Mouse (Mus musculus): ENCODE results near the gene Ppp2r2d.

Ppp2r2d gene

GRCm38 (mm10) chr7:138853417-138854031 is 7.6 kb downstream of the Ppp2r2d start:
- in situ Hi-C loops (cut with MboI; ENCODE audit: unreplicated experiment in 2 of 2), result no loop called here

- in situ Hi-C loops (cut with MboI; ENCODE audit: unreplicated experiment in 2 of 2), result no loop called here
Observed at GRCm38 (mm10) chr7:138854201-138854600, 8.3 kb downstream of the Ppp2r2d start.

GRCm38 (mm10) chr7:138856670-138857069 is 10.8 kb downstream of the Ppp2r2d start:
- in situ Hi-C loops (cut with MboI; ENCODE audit: unreplicated experiment in 2 of 2), result no loop called here

- in situ Hi-C loops (cut with MboI; ENCODE audit: unreplicated experiment in 2 of 2), result no loop called here
Observed at GRCm38 (mm10) chr7:138863950-138864572, 18.2 kb downstream of the Ppp2r2d start.

GRCm38 (mm10) chr7:138864776-138865175 is 18.9 kb downstream of the Ppp2r2d start:
- in situ Hi-C loops (cut with MboI; ENCODE audit: unreplicated experiment in 2 of 2), result no loop called here

GRCm38 (mm10) chr7:138867286-138867685 is 21.4 kb downstream of the Ppp2r2d start:
- in situ Hi-C loops (cut with MboI; ENCODE audit: unreplicated experiment in 2 of 2), result no loop called here

- in situ Hi-C loops (cut with MboI; ENCODE audit: unreplicated experiment in 2 of 2), result no loop called here
Observed at GRCm38 (mm10) chr7:138868316-138868715, 22.4 kb downstream of the Ppp2r2d start.

- in situ Hi-C loops (cut with MboI; ENCODE audit: unreplicated experiment in 2 of 2), result no loop called here
Observed at GRCm38 (mm10) chr7:138872956-138873355, 27.1 kb downstream of the Ppp2r2d start.

- in situ Hi-C loops (cut with MboI; ENCODE audit: unreplicated experiment in 2 of 2), result no loop called here
Observed at GRCm38 (mm10) chr7:138875031-138875430, 29.2 kb downstream of the Ppp2r2d start.

- in situ Hi-C loops (cut with MboI; ENCODE audit: unreplicated experiment in 2 of 2), result no loop called here
Observed at GRCm38 (mm10) chr7:138883724-138884123, 37.8 kb downstream of the Ppp2r2d start.

GRCm38 (mm10) chr7:138885365-138886289 is 39.7 kb downstream of the Ppp2r2d start:
- in situ Hi-C loops (cut with MboI; ENCODE audit: unreplicated experiment in 2 of 2), result no loop called here

GRCm38 (mm10) chr7:138898122-138898521 is 52.2 kb downstream of the Ppp2r2d start:
- in situ Hi-C loops (cut with MboI; ENCODE audit: unreplicated experiment in 2 of 2), result no loop called here

- in situ Hi-C loops (cut with MboI; ENCODE audit: unreplicated experiment in 2 of 2), result no loop called here
Observed at GRCm38 (mm10) chr7:138898743-138899142, 52.9 kb downstream of the Ppp2r2d start.

- in situ Hi-C loops (cut with MboI; ENCODE audit: unreplicated experiment in 2 of 2), result loop anchor here (25.0 kb wide), 3 partner anchors 483 to 1983 kb away; partner anchors contain the start of genes Echs1 (in 2 of the 2), Fuom (in 2 of the 2), Paox (in 2 of the 2) and Inpp5a (in 1 of the 2)
Observed at GRCm38 (mm10) chr7:138903886-138904435, 58.1 kb downstream of the Ppp2r2d start.

GRCm38 (mm10) chr7:138906441-138906840 is 60.6 kb downstream of the Ppp2r2d start:
- in situ Hi-C loops (cut with MboI; ENCODE audit: unreplicated experiment in 2 of 2), result loop anchor here (25.0 kb wide), 3 partner anchors 481 to 1981 kb away; partner anchors contain the start of genes Echs1 (in 2 of the 2), Fuom (in 2 of the 2), Paox (in 2 of the 2) and Inpp5a (in 1 of the 2)

- in situ Hi-C loops (cut with MboI; ENCODE audit: unreplicated experiment in 2 of 2), result loop anchor here (25.0 kb wide), 3 partner anchors 480 to 1980 kb away; partner anchors contain the start of genes Echs1 (in 2 of the 2), Fuom (in 2 of the 2), Paox (in 2 of the 2) and Inpp5a (in 1 of the 2)
Observed at GRCm38 (mm10) chr7:138907043-138907442, 61.2 kb downstream of the Ppp2r2d start.

GRCm38 (mm10) chr7:138907976-138908375 is 62.1 kb downstream of the Ppp2r2d start:
- in situ Hi-C loops (cut with MboI; ENCODE audit: unreplicated experiment in 2 of 2), result loop anchor here (25.0 kb wide), 3 partner anchors 479 to 1979 kb away; partner anchors contain the start of genes Echs1 (in 2 of the 2), Fuom (in 2 of the 2), Paox (in 2 of the 2) and Inpp5a (in 1 of the 2)

- in situ Hi-C loops (cut with MboI; ENCODE audit: unreplicated experiment in 2 of 2), result loop anchor here (25.0 kb wide), 3 partner anchors 478 to 1978 kb away; partner anchors contain the start of genes Echs1 (in 2 of the 2), Fuom (in 2 of the 2), Paox (in 2 of the 2) and Inpp5a (in 1 of the 2)
Observed at GRCm38 (mm10) chr7:138908768-138909276, 62.9 kb downstream of the Ppp2r2d start.

GRCm38 (mm10) chr7:138909277-138910192 is 63.7 kb downstream of the Ppp2r2d start, which contains the start of gene Bnip3:
TSS of gene Bnip3 (minus strand) at chr7:138909519.
- in situ Hi-C loops (cut with MboI; ENCODE audit: unreplicated experiment in 2 of 2), result loop anchor here (10.0 to 25.0 kb wide), 5 partner anchors 478 to 1978 kb away; partner anchors contain the start of genes Echs1 (in 2 of the 2), Fuom (in 2 of the 2), Paox (in 2 of the 2) and Inpp5a (in 1 of the 2)
